Mouse (Mus musculus) frontal cortex, adult 2 months (tissue): ENCODE results near the gene Zscan10. TPM values are rescaled to one million over a fixed set of nuclear protein-coding genes. Genes with fewer than 3 reads are reported as not detected.

Experiments
- DNase-seq, 2 experiments: peaks; one replicate each; pipeline ENCODE4 v3.0.0; 2022; ENCODE audit warnings: low spot score in 1 of 2; ENCODE audit errors: extremely low spot score in 1 of 2
- polyA plus RNA-seq: library from polyadenylated mRNA; depleted of rRNA; stranded (reverse); fragments of >200 nt; gene quantifications from 2 replicates; pipeline ENCODE4 v1.2.3, GENCODE M21; 2012; rRNA removed

Zscan10 gene
- 0.04 TPM in 1 of 2 replicates, not detected in the other for polyA plus RNA-seq

- no peak for DNase-seq
These were observed at the start of gene Zscan10 for GRCm38 (mm10) chr17:23600641-23601622. TSS of gene Zscan10 (plus strand) at chr17:23600856.

DNA sequence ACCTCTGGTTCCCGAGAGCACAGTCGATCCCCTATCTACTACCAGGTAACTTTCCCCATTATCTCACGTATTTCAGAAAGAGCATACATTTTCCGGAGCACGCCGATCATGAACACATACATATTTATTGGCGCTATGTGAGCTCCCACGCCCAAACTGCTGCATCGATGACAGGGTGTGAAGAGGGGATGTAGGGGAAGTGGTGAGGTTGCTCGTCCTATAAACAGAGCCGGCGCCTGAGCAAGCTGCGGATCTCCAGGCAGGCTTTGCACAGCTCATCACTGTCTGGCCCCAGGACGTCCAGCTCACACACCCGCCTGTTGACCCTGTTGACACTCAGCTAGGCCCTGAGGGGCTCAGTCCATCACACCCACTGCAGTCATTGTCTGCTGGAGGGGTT is 49.8 kb upstream of the Zscan10 start:
- no peak for DNase-seq

- no peak for DNase-seq
These were observed 49.2 kb upstream of the Zscan10 start for GRCm38 (mm10) chr17:23551416-23551815.

- DNase-seq, result no peak
These were observed 48.7 kb upstream of the Zscan10 start for GRCm38 (mm10) chr17:23551963-23552362.

GRCm38 (mm10) chr17:23552896-23553633 is 47.6 kb upstream of the Zscan10 start:
- no peak for DNase-seq

- DNase-seq, result no peak
These were observed 47.0 kb upstream of the Zscan10 start for GRCm38 (mm10) chr17:23553634-23554120.

DNA sequence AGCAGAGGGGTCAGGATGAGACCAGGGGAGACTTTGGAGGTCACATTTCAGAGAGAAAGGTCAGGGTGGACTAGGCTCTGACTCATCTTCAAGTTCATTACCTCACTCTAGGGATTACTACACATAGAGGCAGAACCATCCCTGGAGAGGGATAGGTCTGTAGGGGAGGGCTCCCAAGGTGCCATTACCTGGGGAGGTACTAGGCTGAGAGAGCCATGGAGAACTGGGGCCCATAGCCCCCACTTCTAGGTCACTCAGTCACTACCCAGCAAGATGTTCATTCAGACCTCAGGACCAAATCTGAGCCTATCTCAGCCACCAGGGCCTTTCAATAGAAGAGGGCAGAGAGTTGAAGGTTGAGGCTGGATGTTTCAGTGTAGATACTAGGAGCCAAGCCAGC is 46.3 kb upstream of the Zscan10 start:
- DNase-seq, result no peak

- DNase-seq, result no peak
These were observed 45.3 kb upstream of the Zscan10 start for GRCm38 (mm10) chr17:23555243-23555916.

DNA sequence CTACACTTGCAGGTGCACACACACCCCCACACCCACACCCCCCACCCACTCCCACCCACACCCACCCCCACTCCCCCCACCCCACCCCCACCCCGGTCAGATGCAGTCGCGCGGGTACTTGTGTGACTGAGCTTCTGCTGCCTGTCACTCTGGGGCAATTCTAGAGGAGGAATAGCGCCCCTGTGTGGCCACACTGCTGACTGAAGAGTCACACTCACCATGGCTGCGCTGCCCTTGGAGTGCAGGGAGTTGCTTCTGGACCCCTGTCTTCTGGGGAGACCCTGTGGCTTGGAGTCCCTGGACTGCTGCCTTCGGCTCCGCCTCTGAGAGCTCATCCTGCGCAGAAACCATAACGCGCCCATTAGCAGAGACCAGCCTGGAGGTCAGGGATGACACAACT is 40.9 kb upstream of the Zscan10 start:
- DNase-seq, result peak in 1 of 2 experiments; percentile 62

DNA sequence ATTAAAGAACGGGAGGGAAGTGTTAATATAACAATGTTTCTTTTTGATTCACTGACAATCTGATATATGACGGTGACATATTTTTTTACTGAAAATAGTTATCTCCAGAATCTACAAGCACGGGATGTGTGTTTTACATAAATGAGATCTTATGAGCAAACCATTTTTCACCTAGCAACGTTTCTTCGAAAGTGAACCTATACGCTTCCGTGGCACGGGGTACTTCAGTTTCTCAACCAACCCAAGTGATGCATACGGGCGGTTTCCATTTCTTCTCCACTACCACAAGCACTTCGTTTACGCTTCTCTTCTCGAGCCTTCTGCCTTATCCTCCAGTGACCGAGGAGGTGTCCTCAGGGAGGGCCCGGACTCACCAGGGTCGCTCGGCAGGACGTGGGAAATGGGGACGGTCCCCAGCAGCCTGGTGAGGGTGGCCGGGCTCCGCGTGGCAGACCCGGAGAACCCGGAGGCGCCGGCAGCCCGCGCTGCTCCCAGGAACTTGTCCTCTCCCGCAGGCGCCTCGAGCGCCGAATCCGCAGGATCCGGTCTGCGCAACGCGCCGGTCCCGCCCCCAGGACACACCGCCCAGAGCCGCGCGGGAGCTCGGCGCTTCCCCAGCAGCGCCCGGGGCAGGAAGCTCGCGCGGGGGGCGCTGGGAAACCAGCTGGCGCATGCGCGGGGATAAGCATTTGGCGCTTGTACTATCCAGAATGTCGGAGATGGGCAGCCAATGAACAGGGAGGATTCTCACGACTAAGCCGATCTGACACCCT is 36.9 kb upstream of the Zscan10 start, which contains the start of gene Zfp213:
Gene Zfp213, minus strand, starts transcription at position 644 of the 773 bp plus-strand sequence.
- DNase-seq, result peak; percentile 92 to 97

GRCm38 (mm10) chr17:23564368-23564715 is 36.3 kb upstream of the Zscan10 start:
- DNase-seq, result no peak

GRCm38 (mm10) chr17:23566787-23567186 is 33.9 kb upstream of the Zscan10 start:
- no peak for DNase-seq

DNA sequence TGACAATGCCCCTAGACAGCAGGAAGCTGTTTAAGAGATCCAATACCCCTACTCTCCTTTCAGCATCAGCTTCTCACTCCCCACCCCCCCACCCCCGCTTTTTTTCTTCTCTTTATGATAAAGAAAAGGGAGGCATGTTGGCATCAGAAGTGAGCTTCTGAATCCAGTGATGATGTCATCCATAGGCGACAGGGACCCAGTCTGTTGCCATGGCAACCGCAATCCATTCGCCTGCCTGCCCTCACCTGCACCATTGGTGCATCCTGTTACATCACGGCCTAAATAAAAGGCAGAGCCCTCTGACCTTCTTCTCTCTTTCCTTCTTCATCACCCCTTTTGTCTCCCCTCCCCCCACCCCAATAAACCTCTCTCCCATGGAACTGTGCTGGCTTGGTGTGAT is 32.3 kb upstream of the Zscan10 start:
- DNase-seq, result no peak

- peak in 1 of 2 experiments; percentile 34 for DNase-seq
These were observed 30.6 kb upstream of the Zscan10 start for GRCm38 (mm10) chr17:23570017-23570416.

- peak in 1 of 2 experiments; percentile 36 for DNase-seq
These were observed 29.6 kb upstream of the Zscan10 start for GRCm38 (mm10) chr17:23571084-23571483.

GRCm38 (mm10) chr17:23572059-23572458 is 28.6 kb upstream of the Zscan10 start:
- no peak for DNase-seq

DNA sequence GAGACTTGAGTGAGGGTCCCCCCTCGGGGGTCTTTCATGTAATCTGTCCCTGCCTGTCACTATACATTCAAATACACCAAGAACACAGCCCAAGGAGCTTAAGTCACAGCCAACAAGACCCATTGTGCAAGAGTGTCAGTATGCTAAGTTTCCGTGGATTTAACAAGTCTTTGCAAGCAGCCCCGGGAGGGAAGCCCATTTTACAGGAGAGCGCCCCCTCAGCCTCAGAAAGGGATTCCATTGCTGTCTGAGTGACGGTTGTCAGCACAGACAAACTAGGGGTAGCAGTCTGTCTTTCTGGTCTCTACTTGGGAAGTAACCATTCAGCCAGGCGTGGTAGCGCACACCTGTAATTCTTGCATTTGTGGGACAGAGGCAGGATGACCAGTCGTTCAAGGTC is 26.5 kb upstream of the Zscan10 start:
- DNase-seq, result no peak

GRCm38 (mm10) chr17:23575951-23576552 is 24.6 kb upstream of the Zscan10 start:
- no peak for DNase-seq

- DNase-seq, result no peak
These were observed 15.9 kb upstream of the Zscan10 start for GRCm38 (mm10) chr17:23584786-23585185.
